Mouse (Mus musculus): ENCODE results near the gene Efna1. TPM values are rescaled to one million over a fixed set of nuclear protein-coding genes. Genes with fewer than 3 reads are reported as not detected.

Efna1 gene
- polyA plus RNA-seq, 1 experiment from 2014 or later = 86.7 TPM

DNA sequence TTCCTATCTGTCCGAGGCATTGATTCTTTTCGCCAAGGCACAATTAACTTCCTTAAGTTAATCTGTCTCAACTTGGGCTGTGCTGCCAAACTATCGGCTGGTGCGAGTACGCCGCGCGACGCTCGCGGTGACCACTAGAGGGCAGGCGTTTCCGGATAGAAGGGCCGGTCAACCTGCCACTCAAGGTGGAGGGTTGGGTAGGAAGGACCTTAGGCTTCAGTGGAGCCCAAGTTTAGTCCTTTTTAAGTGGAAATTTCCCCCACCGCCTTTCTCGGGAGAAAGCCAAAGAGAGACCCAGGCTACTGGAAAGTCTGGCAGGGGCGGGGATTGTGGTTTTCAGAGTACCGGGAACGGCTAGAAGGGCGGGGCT lies 52.8 kb downstream of the Efna1 start:
- Histone ChIP-seq H3K36me3 (ENCODE audit: insufficient read depth, low read length) (no peaks in the 10 kb centered on the region), H3K4me1 (ENCODE audit: insufficient read depth, low read length) (peaks cover 48% of the 10 kb centered on the region), H3K27ac (ENCODE audit: low read length) (peak overlapping the region; percentile 84), H3K27me3 (ENCODE audit: insufficient read depth, low read length) (peaks cover 3% of the 10 kb centered on the region; the same call in 1 of the 2 replicates), H3K9me3 (ENCODE audit: low read length) (no peaks in the 10 kb centered on the region), H3K9ac (replicated peaks; ENCODE audit: low read length) (peak overlapping the region; percentile 66), H3K4me2 (replicated peaks; ENCODE audit: low read depth, low read length) (peak overlapping the region; percentile 81), H3K4me3 (ENCODE audit: low read length) (peak overlapping the region; percentile 53)
- ATAC-seq (ENCODE audit: low FRiP score, low TSS enrichment) = peak; percentile 57
- WGBS = under 1% methylated on average over 20 of the region's 20 CpGs

DNA sequence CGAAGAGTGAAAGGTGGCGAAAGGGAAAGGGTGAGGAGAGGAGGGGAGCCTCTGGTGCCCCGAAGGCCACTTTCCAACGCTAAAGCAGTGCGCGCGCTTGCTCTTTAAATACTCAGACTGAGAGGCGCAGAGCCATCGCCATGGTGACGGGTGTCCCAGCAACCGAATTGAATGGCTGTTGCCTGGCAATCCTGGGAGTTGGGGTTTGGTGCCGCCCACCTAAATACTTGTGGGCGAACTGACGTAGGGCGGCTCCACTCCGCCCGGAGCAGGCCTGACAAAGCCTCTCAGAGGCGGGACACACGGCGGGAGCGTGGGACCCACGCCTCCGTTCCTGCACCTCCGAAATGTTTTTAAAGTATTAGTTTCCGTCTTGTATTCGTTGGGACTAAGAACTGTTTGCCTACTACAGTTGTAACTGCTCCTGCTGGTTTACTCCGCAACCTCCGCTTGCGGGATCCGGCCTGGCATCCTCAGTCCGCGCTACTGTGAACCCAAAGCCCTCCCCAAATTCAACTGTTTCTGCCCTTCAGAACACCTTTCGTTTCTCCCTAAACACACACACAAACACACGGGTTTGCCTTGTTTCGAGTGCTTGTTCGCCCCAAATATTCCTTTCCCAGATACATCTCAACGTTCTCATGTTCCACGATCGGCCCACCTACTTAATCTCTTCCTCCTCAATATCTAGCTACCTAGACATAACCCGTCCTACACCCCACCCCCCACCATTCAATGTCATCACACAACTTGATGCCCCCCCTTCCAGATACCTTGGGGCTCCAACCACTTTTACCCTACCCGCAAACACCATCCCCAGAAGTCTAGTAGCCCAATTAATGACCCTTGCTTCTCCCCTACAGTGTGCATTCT lies 53.4 kb downstream of the Efna1 start:
- Histone ChIP-seq H3K36me3 (ENCODE audit: insufficient read depth, low read length) (no peaks in the 10 kb centered on the region), H3K27ac (ENCODE audit: low read length) (peak overlapping the region; percentile 84), H3K27me3 (ENCODE audit: insufficient read depth, low read length) (peaks cover 3% of the 10 kb centered on the region; the same call in 1 of the 2 replicates), H3K9ac (replicated peaks; ENCODE audit: low read length) (peak overlapping the region; percentile 66), H3K4me3 (ENCODE audit: low read length) (peak overlapping the region; percentile 53), H3K9me3 (ENCODE audit: low read length) (no peaks in the 10 kb centered on the region), H3K4me1 (ENCODE audit: insufficient read depth, low read length) (peaks cover 44% of the 10 kb centered on the region), H3K4me2 (replicated peaks; ENCODE audit: low read depth, low read length) (peak overlapping the region; percentile 81)
- ATAC-seq (ENCODE audit: low FRiP score, low TSS enrichment) = peak; percentile 82
- 2% methylated on average over 41 of the region's 41 CpGs for WGBS

DNA sequence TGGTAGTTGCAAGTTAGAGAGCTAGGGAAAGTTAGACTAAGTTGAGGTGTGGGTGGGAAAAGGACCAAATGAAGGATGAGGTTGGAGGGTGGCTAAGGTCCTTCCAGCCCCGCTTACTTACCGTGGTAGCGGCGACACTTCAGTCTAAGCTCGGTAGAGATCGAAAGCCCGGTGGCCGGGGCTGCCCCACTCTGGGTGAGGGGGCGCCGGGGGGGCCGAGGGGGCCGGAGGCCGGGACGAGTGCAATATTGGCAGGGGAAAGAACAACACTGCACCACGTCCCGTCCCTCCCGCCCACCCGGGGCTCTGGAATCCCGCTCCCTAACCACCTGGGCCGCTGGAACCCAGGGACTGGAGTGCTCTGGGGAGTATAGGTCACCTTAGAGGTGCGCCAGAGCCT lies 54.0 kb downstream of the Efna1 start, which contains the start of gene Mtx1:
Gene Mtx1 (minus strand): TSS at position 189 of the 400 bp plus-strand sequence.
- peak; percentile 4; the same call in 1 of the 2 replicates for ATAC-seq (ENCODE audit: low FRiP score, low TSS enrichment)

DNA sequence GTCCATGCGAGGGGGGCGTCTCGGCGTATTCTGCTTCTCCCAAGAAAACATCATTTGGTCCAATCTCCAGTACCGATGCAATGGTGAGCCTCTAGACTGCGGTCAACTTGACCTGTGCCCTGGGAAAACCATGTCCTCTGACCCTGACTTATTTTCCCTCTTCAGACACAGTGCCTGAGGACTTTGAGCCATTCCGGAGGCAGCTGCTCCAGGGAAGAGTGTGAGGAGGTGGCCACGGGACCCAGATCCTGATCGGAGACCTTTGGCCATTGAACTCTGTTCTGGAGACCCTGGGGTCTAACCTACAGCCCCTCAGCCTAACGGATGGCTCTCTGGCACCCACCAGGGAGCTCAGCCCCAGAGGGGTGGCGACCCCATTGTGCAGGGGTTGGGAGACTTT lies 54.6 kb downstream of the Efna1 start:
- Histone ChIP-seq H3K4me1 (ENCODE audit: insufficient read depth, low read length) (peaks cover 38% of the 10 kb centered on the region), H3K4me2 (replicated peaks; ENCODE audit: low read depth, low read length) (peak overlapping the region; percentile 81), H3K9ac (replicated peaks; ENCODE audit: low read length) (peak overlapping the region; percentile 66; the same call in 1 of the 2 replicates), H3K4me3 (ENCODE audit: low read length) (peak overlapping the region; percentile 53; the same call in 1 of the 2 replicates), H3K9me3 (ENCODE audit: low read length) (no peaks in the 10 kb centered on the region), H3K27me3 (ENCODE audit: insufficient read depth, low read length) (peaks cover 3% of the 10 kb centered on the region; the same call in 1 of the 2 replicates), H3K36me3 (ENCODE audit: insufficient read depth, low read length) (no peaks in the 10 kb centered on the region), H3K27ac (ENCODE audit: low read length) (no peak overlapping the region)
- 38% methylated on average over 11 of the region's 11 CpGs for WGBS
- ATAC-seq (ENCODE audit: low FRiP score, low TSS enrichment) = no peak

More for the DNA sequence above, 54.0 kb downstream of the Efna1 start, which contains the start of gene Mtx1:
- Histone ChIP-seq H3K36me3 (ENCODE audit: insufficient read depth, low read length) (no peaks in the 10 kb centered on the region), H3K9ac (replicated peaks; ENCODE audit: low read length) (peak within 1 kb of the TSS; percentile 66), H3K27ac (ENCODE audit: low read length) (peak within 1 kb of the TSS; percentile 84), H3K4me1 (ENCODE audit: insufficient read depth, low read length) (peaks cover 43% of the 10 kb centered on the region), H3K4me2 (replicated peaks; ENCODE audit: low read depth, low read length) (peak within 1 kb of the TSS; percentile 81), H3K9me3 (ENCODE audit: low read length) (no peaks in the 10 kb centered on the region), H3K4me3 (ENCODE audit: low read length) (peak within 1 kb of the TSS; percentile 53), H3K27me3 (ENCODE audit: insufficient read depth, low read length) (peaks cover 3% of the 10 kb centered on the region; the same call in 1 of the 2 replicates)
- WGBS = 4% methylated on average over 21 of the region's 21 CpGs

DNA sequence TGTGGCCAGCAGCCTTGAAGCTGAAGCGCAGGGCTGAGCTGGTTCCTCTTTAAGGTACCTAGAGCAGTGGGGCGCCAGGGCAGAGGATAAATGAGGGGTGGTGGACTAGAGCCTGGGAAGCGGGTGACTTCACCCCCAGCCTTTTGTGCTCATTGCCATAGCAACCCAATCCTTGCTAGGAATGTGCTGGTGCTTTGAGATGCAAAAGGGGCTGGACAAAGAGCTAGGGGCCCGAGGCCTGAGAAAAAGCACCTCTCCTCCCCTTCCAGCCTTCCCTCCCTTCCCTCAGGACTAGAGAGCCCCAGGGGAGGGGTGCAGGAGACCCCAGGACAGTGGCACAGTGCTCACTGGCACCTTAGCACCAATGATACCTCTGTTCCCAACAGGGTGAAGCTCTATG lies 55.0 kb downstream of the Efna1 start:
- Histone ChIP-seq H3K36me3 (ENCODE audit: insufficient read depth, low read length) (no peaks in the 10 kb centered on the region), H3K4me3 (ENCODE audit: low read length) (no peak overlapping the region), H3K27ac (ENCODE audit: low read length) (no peak overlapping the region), H3K9ac (replicated peaks; ENCODE audit: low read length) (peak overlapping the region; percentile 11; the same call in 1 of the 2 replicates), H3K27me3 (ENCODE audit: insufficient read depth, low read length) (peaks cover 3% of the 10 kb centered on the region; the same call in 1 of the 2 replicates), H3K4me2 (replicated peaks; ENCODE audit: low read depth, low read length) (peak overlapping the region; percentile 81), H3K4me1 (ENCODE audit: insufficient read depth, low read length) (peaks cover 38% of the 10 kb centered on the region), H3K9me3 (ENCODE audit: low read length) (no peaks in the 10 kb centered on the region)
- WGBS = 42% methylated on average over 4 of the region's 4 CpGs
- no peak for ATAC-seq (ENCODE audit: low FRiP score, low TSS enrichment)

DNA sequence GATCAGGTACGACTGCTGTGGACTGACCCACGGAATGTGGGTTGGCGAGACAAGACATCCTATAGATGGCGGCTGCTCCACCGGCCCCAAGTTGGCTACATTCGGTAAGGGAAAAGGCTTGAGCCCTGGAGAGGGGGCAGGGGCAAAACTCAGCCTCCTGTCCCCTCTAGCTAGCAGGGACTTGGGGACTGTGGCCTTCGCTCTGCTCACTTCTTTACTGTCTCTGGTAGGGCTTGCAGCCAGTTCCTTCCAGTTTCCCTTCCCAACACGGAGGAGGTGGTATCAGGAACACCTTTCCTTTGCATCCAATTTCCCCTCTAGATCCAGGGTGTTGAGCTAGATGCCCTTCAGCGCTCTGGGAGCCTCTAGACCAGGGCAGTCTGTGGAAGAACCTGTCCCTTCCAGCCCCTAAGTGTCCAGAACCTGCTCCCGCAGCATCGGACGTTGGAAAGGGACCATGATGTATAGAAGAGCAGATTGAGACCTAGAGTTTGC lies 55.6 kb downstream of the Efna1 start:
- ATAC-seq (ENCODE audit: low FRiP score, low TSS enrichment) = no peak
- Histone ChIP-seq H3K4me3 (ENCODE audit: low read length) (no peak overlapping the region), H3K27ac (ENCODE audit: low read length) (no peak overlapping the region), H3K4me2 (replicated peaks; ENCODE audit: low read depth, low read length) (no peak overlapping the region), H3K4me1 (ENCODE audit: insufficient read depth, low read length) (peaks cover 38% of the 10 kb centered on the region), H3K27me3 (ENCODE audit: insufficient read depth, low read length) (peaks cover 3% of the 10 kb centered on the region; the same call in 1 of the 2 replicates), H3K36me3 (ENCODE audit: insufficient read depth, low read length) (no peaks in the 10 kb centered on the region), H3K9ac (replicated peaks; ENCODE audit: low read length) (no peak overlapping the region), H3K9me3 (ENCODE audit: low read length) (no peaks in the 10 kb centered on the region)
- WGBS = 65% methylated on average over 12 of the region's 12 CpGs

DNA sequence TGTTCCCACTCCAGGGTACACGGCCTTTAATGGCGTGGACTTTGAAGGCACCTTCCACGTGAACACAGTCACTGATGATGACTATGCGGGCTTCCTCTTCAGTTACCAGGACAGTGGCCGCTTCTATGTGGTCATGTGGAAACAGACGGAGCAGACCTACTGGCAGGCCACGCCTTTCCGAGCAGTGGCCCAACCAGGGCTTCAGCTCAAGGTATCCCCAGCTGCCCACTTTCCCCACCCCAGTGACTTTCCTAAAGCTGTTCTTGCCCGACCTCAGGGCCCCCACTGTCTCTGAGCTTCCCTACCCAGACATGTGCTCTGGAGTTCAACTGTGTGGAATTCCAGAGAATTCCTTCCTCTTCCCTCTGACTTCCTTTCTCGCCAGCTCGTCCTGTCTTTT lies 56.1 kb downstream of the Efna1 start:
- 80% methylated on average over 11 of the region's 11 CpGs for WGBS
- Histone ChIP-seq H3K9me3 (ENCODE audit: low read length) (no peaks in the 10 kb centered on the region), H3K4me2 (replicated peaks; ENCODE audit: low read depth, low read length) (no peak overlapping the region), H3K4me3 (ENCODE audit: low read length) (no peak overlapping the region), H3K9ac (replicated peaks; ENCODE audit: low read length) (no peak overlapping the region), H3K27ac (ENCODE audit: low read length) (no peak overlapping the region), H3K27me3 (ENCODE audit: insufficient read depth, low read length) (peaks cover 3% of the 10 kb centered on the region; the same call in 1 of the 2 replicates), H3K36me3 (ENCODE audit: insufficient read depth, low read length) (no peaks in the 10 kb centered on the region), H3K4me1 (ENCODE audit: insufficient read depth, low read length) (peaks cover 35% of the 10 kb centered on the region)
- ATAC-seq (ENCODE audit: low FRiP score, low TSS enrichment) = no peak

MicroRNAs within 50 kb of the gene (microRNA counts, 519-probe panel; counts per million panel counts)
- microRNA mmu-miR-92b = 104 counts per million, percentile 35 among the panel's probes with 10 or more counts

Small RNA genes lying within 50 kb of the gene (microRNA-seq; reads per million reads assigned to microRNA genes)
- gene Mir92b = 230 reads per million, percentile 66 among the genes with 10 or more reads in this experiment

Other genes starting within 250 kb of the Efna1 start
- 21.3 and 22.5 TPM in 2 replicates for gene Rusc1, start 187.8 kb downstream of the Efna1 start, polyA plus RNA-seq (2015; fragmentation: Nextera tagmentation; extraction: Ambion mirVana)
- gene Gm43738, start 180.0 kb downstream of the Efna1 start, polyA plus RNA-seq (2015; fragmentation: Nextera tagmentation; extraction: Ambion mirVana) = not detected in 2 replicates
- gene Fdps, start 179.2 kb downstream of the Efna1 start, polyA plus RNA-seq (2015; fragmentation: Nextera tagmentation; extraction: Ambion mirVana) = 175 and 179 TPM in 2 replicates
- gene Pklr, start 145.0 kb downstream of the Efna1 start, polyA plus RNA-seq (2015; fragmentation: Nextera tagmentation; extraction: Ambion mirVana) = 4.7 and 5.0 TPM in 2 replicates
- gene Hcn3, start 120.9 kb downstream of the Efna1 start, polyA plus RNA-seq (2015; fragmentation: Nextera tagmentation; extraction: Ambion mirVana) = 1.8 and 2.0 TPM in 2 replicates
- 29.1 and 30.6 TPM in 2 replicates for gene Clk2, start 116.3 kb downstream of the Efna1 start, polyA plus RNA-seq (2015; fragmentation: Nextera tagmentation; extraction: Ambion mirVana)
- gene Scamp3, start 103.7 kb downstream of the Efna1 start, polyA plus RNA-seq (2015; fragmentation: Nextera tagmentation; extraction: Ambion mirVana) = 140 TPM in 2 replicates
- 43.6 and 51.2 TPM in 2 replicates for gene Fam189b, start 98.0 kb downstream of the Efna1 start, polyA plus RNA-seq (2015; fragmentation: Nextera tagmentation; extraction: Ambion mirVana)
- gene Gba, start 78.2 kb downstream of the Efna1 start, polyA plus RNA-seq (2015; fragmentation: Nextera tagmentation; extraction: Ambion mirVana) = 54.9 and 56.1 TPM in 2 replicates
- gene Thbs3, start 66.0 kb downstream of the Efna1 start, polyA plus RNA-seq (2015; fragmentation: Nextera tagmentation; extraction: Ambion mirVana) = 18.2 and 18.4 TPM in 2 replicates
- gene Mtx1, start 54.1 kb downstream of the Efna1 start, polyA plus RNA-seq (2015; fragmentation: Nextera tagmentation; extraction: Ambion mirVana) = 227 and 235 TPM in 2 replicates
- 20.0 and 23.6 TPM in 2 replicates for gene Muc1, start 52.1 kb downstream of the Efna1 start, polyA plus RNA-seq (2015; fragmentation: Nextera tagmentation; extraction: Ambion mirVana)
- gene Krtcap2, start 35.2 kb downstream of the Efna1 start, polyA plus RNA-seq (2015; fragmentation: Nextera tagmentation; extraction: Ambion mirVana) = 272 and 300 TPM in 2 replicates
- gene Trim46, start 34.8 kb downstream of the Efna1 start, polyA plus RNA-seq (2015; fragmentation: Nextera tagmentation; extraction: Ambion mirVana) = 4.7 and 6.0 TPM in 2 replicates
- gene Dpm3, start 21.8 kb downstream of the Efna1 start, polyA plus RNA-seq (2015; fragmentation: Nextera tagmentation; extraction: Ambion mirVana) = 127 and 146 TPM in 2 replicates
- 58.8 and 64.3 TPM in 2 replicates for gene Slc50a1, start 10.6 kb downstream of the Efna1 start, polyA plus RNA-seq (2015; fragmentation: Nextera tagmentation; extraction: Ambion mirVana)
- 11.5 and 11.8 TPM in 2 replicates for gene Efna3, start 41.8 kb upstream of the Efna1 start, polyA plus RNA-seq (2015; fragmentation: Nextera tagmentation; extraction: Ambion mirVana)
- gene Efna4, start 56.9 kb upstream of the Efna1 start, polyA plus RNA-seq (2015; fragmentation: Nextera tagmentation; extraction: Ambion mirVana) = 29.2 and 31.3 TPM in 2 replicates
- gene Adam15, start 68.9 kb upstream of the Efna1 start, polyA plus RNA-seq (2015; fragmentation: Nextera tagmentation; extraction: Ambion mirVana) = 107 and 108 TPM in 2 replicates
- gene Dcst2, start 80.8 kb upstream of the Efna1 start, polyA plus RNA-seq (2015; fragmentation: Nextera tagmentation; extraction: Ambion mirVana) = 0.32 and 0.35 TPM in 2 replicates
- gene Dcst1, start 84.1 kb upstream of the Efna1 start, polyA plus RNA-seq (2015; fragmentation: Nextera tagmentation; extraction: Ambion mirVana) = 2.9 and 3.3 TPM in 2 replicates
- gene Zbtb7b, start 113.6 kb upstream of the Efna1 start, polyA plus RNA-seq (2015; fragmentation: Nextera tagmentation; extraction: Ambion mirVana) = 3.3 and 3.5 TPM in 2 replicates
- gene Lenep, start 121.7 kb upstream of the Efna1 start, polyA plus RNA-seq (2015; fragmentation: Nextera tagmentation; extraction: Ambion mirVana) = 0.18 and 1.3 TPM in 2 replicates
- 35.0 and 39.3 TPM in 2 replicates for gene Flad1, start 130.7 kb upstream of the Efna1 start, polyA plus RNA-seq (2015; fragmentation: Nextera tagmentation; extraction: Ambion mirVana)
- 483 and 495 TPM in 2 replicates for gene Cks1b, start 137.2 kb upstream of the Efna1 start, polyA plus RNA-seq (2015; fragmentation: Nextera tagmentation; extraction: Ambion mirVana)
- gene Shc1, start 137.3 kb upstream of the Efna1 start, polyA plus RNA-seq (2015; fragmentation: Nextera tagmentation; extraction: Ambion mirVana) = 115 and 118 TPM in 2 replicates
- 38.9 and 41.2 TPM in 2 replicates for gene Pygo2, start 149.1 kb upstream of the Efna1 start, polyA plus RNA-seq (2015; fragmentation: Nextera tagmentation; extraction: Ambion mirVana)
- gene Pbxip1, start 155.6 kb upstream of the Efna1 start, polyA plus RNA-seq (2015; fragmentation: Nextera tagmentation; extraction: Ambion mirVana) = 47.5 and 51.7 TPM in 2 replicates
- gene Pmvk, start 173.4 kb upstream of the Efna1 start, polyA plus RNA-seq (2015; fragmentation: Nextera tagmentation; extraction: Ambion mirVana) = 56.1 and 59.3 TPM in 2 replicates
- gene Kcnn3, start 239.0 kb upstream of the Efna1 start, polyA plus RNA-seq (2015; fragmentation: Nextera tagmentation; extraction: Ambion mirVana) = 2.5 and 2.6 TPM in 2 replicates

Data from kidney, embryonic 16.5 days (tissue).